Mouse (Mus musculus) CH12.LX (cell line): Measurements from ENCODE around the gene Mtx1.

ENCODE experiments used
- CTCF ChIP-seq, 2 experiments: IDR thresholded peaks in 1 of 2; conservative IDR thresholded peaks in 1 of 2; 2 replicates each; pipeline ENCODE4 v1.5.1; 2011 to 2012; ENCODE audit warnings: low read depth in 2 of 2, low read length in 2 of 2, improper control_type of control experiment in 1 of 2, inconsistent platforms in 1 of 2, mild to moderate bottlenecking in 1 of 2, moderate library complexity in 1 of 2
- MAFK ChIP-seq: IDR thresholded peaks from 2 replicates; pipeline ENCODE4 v1.6.1; 2011; ENCODE audit warnings: low read length, improper control_type of control experiment; ENCODE audit not compliant: insufficient replicate concordance
- POLR2A ChIP-seq: IDR thresholded peaks from 2 replicates; pipeline ENCODE4 v1.6.1; 2011; ENCODE audit warnings: low read depth, mild to moderate bottlenecking, improper control_type of control experiment, low read length
- POLR2AphosphoS2 ChIP-seq: IDR thresholded peaks from 2 replicates; pipeline ENCODE4 v1.6.1; 2011; ENCODE audit warnings: low read depth, low read length, improper control_type of control experiment
- TCF12 ChIP-seq: IDR thresholded peaks from 2 replicates; pipeline ENCODE4 v1.6.1; 2014; ENCODE audit warnings: low read depth, mild to moderate bottlenecking, inconsistent platforms, low read length, improper control_type of control experiment
- USF1 ChIP-seq: IDR thresholded peaks from 2 replicates; pipeline ENCODE4 v1.6.1; 2014; ENCODE audit warnings: low read depth, mild to moderate bottlenecking, inconsistent platforms, low read length, improper control_type of control experiment
- ZC3H11A ChIP-seq: IDR thresholded peaks from 2 replicates; pipeline ENCODE4 v1.6.1; 2012; ENCODE audit warnings: low read depth, mild to moderate bottlenecking, inconsistent platforms, low read length, improper control_type of control experiment

GRCm38 (mm10) chr3:89225321-89225815, 1.5 kb downstream of the Mtx1 start:
- TF ChIP-seq POLR2AphosphoS2, result no peak
- no peak for TF ChIP-seq TCF12
- no peak for TF ChIP-seq MAFK
- TF ChIP-seq USF1, result no peak
- no peak for TF ChIP-seq ZC3H11A
- TF ChIP-seq CTCF (conservative IDR thresholded peaks at IDR 0.05 in 1 of 2, IDR thresholded peaks at IDR 0.05 in 1 of 2; ENCODE audit: low read depth in 2 of 2, low read length in 2 of 2), result no peak
- TF ChIP-seq POLR2A, result no peak
